Mouse (Mus musculus): ENCODE measurements around the gene Pex14. TPM values are rescaled to one million over a fixed set of nuclear protein-coding genes. Genes with fewer than 3 reads are reported as not detected.

Pex14 gene
- total RNA-seq, 2 experiments from 2014 or later: 36.5 to 41.7 TPM

DNA sequence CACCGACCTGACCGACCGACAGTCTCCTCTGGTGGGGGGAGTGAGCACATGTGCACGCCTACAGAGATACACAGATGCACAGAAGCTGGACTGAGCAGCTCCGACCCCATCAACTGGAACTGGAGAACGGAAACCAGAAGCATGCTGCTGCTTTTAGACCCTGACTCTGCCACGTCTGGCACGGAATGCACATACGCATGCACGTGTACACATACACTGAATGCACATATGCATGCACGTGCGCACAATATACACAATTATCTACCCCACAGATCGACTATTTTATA lies 38.3 kb downstream of the Pex14 start:
- no peak for DNase-seq (ENCODE audit: low spot score in 2 of 2)
- intact Hi-C loops (cut with DNase I): loop anchor here (5.0 kb wide), 1 partner anchor 319 kb away; no protein-coding TSS in a partner anchor

DNA sequence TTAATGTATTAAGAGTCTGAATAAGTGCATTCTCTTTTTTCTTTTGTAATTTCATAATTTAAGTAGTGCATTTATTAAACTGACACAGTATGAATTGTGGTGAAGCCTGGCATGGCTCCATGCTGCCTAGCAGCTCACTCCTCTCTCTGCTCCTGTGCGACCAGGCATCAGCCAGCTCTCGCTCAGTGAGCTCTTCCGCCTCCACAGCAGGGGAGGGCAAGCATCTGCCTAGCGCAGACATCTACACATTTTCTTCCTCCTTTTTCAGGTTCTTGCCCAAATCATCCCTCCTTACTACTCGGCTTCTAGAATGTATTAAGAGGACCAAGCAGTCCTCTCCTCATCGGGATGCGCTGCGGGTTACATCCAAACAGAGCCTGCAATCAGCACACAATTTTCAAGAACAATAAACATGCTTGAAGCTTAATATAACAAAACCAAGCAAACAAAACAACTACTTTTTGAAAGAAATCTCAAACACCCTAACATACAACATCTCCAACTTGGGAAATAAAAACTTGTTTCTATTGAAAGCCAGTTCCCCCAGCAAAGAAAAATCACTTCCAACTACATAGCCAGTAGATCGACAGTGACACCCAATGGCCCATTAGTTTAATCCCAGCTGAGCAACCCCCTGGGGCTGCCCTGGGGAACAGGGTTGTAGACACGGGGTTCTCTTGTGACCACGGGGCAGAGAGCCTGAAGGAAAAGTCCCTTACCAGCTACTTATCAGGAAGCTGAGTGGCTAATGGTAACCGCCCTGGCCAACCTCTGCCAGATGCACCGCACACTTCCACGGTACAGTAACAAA lies 38.9 kb downstream of the Pex14 start:
- intact Hi-C loops (cut with DNase I): loop anchor here (5.0 kb wide), 1 partner anchor 319 kb away; no protein-coding TSS in a partner anchor
- DNase-seq (ENCODE audit: low spot score in 2 of 2): no peak

DNA sequence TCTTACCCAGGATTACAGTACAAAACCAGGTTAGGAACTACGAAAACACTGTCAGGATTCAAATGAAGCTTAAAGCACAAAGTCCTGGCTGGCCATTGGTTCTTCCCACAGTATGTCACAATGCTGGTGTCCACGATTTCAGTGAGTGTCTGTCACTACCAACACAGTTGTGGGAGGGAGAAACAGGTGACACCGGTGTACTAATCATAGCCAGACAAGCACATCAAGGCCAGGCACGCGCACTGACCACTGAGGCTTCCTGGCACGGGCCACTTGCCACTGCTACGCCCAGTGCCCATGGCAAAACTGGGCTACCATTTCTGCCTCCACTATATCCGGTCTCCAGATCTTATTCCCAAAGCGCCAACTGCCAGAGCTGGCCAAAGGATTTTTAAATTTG lies 40.0 kb downstream of the Pex14 start:
- no peak for DNase-seq (ENCODE audit: low spot score in 2 of 2)
- intact Hi-C loops (cut with DNase I): loop anchor here (5.0 kb wide), 1 partner anchor 317 kb away; no protein-coding TSS in a partner anchor

DNA sequence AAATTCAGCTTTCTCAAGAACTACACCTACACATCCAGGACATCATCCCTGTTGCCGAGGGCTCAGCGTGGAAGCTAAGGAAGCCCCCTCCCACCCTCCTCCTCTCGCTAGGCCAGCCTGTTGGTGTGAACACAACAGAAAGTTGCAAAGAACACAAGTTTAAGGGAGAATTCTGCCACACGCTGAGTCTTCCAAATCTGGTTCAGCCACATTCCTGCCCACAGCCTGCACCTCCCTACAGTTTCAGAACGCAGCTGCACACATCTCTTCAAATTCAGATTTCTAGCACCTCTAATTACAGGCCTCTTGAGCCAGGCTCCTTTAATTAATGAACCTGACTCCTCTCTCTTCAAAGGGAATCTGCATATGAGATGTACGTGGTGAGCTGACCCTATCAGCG lies 41.4 kb downstream of the Pex14 start:
- intact Hi-C loops (cut with DNase I): no loop called here

DNA sequence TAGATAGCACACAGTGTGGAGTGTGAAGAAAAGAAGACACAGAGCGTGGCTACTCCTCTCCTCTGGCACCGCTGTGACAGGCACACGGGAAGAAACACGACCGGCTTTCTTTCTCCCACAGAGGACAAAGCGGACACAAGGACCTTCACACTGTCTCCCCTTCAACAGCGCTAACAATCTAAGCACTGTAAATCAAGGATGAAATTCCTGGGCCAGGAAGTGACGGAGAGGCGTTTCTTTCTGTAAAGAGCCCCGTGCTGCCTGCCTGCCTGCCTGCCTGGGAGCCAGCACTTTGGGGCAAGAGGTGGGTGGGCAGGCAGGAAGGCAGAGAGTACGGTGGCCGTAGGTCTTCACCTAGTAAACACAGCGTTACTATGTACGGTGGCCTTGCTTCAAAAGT lies 42.2 kb downstream of the Pex14 start:
- DNase-seq (ENCODE audit: low spot score in 2 of 2): no peak
- intact Hi-C loops (cut with DNase I): no loop called here

More for the DNA sequence above, 41.4 kb downstream of the Pex14 start:
- no peak for DNase-seq (ENCODE audit: low spot score in 2 of 2)

DNA sequence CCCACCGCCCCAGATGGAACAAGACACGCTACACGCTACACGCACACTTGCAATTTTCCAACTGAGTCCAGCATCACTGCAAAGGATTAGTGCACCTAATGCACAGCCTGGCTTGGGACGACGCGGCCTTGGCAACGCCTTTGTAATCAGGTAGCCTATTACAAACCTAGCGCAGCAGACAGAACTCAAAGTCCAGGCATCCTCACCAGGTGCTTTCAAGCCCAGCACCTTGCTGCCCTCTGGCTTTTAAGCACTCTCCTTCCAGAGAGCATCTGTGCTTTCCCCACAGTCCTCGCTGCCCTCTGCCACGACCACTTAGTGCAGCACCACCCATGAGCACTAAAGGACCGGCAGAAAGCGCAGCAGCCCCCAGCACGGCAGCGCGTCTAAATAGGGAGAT lies 42.7 kb downstream of the Pex14 start:
- intact Hi-C loops (cut with DNase I): no loop called here
- DNase-seq (ENCODE audit: low spot score in 2 of 2): no peak

DNA sequence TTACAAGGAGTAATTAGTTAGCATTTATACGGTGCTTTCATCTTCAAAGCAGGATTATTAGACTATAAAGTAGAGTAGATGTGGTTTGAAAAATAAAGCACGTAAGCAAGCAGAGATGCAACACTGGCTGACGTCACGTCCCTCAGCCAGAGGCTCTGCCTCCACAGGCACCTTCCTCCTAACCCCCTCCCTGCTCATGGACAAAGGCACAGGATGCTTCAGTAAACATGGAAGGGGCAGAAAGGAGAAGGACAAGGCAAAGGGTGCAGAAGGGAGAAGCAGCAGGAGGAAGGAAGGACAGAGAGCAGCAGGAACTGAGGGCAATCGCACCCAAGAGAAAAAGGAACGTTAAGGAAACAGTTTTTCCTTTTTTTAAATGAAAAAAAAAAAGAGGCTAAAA lies 43.8 kb downstream of the Pex14 start:
- intact Hi-C loops (cut with DNase I): no loop called here
- no peak for DNase-seq (ENCODE audit: low spot score in 2 of 2)

DNA sequence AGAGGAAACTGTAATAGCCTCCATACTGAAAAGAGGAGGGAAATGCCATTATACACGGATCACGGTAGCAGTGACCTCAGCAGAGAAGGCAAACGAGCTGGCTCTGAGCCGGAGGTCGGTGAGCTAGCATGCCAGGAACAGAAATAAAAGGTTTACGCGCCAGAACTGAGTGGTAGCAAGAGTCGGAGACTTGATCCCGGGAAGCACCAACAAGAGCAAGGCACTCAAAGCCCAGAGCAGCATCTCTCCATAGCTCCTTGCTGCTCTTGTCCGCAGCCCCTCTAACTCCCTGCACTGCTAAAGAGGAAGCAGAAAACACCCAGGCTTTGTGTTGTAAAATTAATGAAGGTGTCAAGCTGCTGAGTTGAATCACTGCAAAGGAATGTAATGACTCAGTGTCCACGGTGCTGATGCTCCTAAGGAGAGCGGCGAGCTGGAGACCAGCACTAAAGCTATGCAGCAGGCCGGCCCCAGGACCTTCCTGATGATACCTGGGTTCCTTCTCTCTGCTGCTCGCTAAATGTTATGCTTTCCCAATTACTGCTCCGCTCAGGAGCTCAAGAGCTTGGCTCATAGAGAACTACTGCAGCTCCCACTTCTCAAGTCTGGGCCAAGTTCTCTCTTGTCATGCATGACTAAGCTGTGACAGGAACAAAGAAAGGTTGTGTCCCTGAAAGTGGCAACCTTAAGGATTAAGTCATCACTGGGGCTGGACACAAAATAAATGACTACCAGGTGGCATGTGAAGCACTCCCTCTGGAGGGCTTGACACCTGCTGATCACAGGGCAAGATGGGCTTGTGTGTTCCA lies 50.1 kb downstream of the Pex14 start:
- no peak for DNase-seq (ENCODE audit: low spot score in 2 of 2)
- intact Hi-C loops (cut with DNase I): no loop called here

DNA sequence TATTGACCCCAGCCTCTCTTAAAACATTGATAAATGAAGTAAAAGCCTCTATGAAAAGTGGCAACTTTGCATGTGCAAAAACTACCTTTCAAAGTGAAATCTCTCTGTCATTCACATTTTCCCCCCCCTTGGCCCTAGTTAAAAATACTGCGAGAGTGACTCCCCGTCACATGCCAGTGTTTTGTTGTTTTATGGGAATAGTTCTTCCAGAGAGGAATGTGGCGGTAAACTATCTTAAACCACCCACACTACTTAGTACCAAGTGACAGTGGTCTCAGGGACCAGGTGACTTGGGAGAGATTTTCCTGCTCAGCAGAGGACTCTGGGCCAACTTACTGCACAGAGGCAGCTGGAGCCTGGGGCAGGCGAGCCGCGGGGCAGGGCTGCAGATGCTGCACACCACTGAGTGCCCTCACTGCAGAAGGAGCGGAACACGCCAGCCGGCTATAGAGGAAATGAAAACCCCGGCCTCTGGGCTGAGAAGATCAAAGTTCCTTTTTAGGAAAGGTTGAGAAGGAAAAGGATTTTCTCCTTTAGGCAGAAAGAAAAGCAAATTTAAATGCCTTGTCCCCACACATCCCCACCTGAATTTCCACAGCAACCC lies 50.9 kb downstream of the Pex14 start:
- intact Hi-C loops (cut with DNase I): no loop called here
- no peak for DNase-seq (ENCODE audit: low spot score in 2 of 2)

DNA sequence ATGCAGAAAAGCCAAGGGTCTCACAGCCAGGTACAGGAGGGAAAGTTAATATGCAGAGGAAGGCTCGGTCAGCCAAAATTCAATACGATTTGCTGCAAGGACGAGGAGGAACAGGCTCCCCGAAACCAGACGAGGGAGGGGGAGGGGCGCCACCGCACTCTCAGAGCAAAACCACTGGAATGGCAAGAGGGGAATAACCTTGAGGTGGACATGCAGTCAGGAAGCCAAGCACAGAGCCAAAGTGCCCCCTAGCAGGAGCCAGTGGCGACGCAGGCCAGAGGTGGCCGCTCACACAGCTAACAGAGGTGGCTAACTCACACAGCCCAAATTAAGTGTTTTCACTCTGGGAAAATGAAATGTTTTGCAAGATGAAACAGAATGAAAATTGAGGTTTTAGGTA lies 52.3 kb downstream of the Pex14 start:
- no peak for DNase-seq (ENCODE audit: low spot score in 2 of 2)
- intact Hi-C loops (cut with DNase I): no loop called here

DNA sequence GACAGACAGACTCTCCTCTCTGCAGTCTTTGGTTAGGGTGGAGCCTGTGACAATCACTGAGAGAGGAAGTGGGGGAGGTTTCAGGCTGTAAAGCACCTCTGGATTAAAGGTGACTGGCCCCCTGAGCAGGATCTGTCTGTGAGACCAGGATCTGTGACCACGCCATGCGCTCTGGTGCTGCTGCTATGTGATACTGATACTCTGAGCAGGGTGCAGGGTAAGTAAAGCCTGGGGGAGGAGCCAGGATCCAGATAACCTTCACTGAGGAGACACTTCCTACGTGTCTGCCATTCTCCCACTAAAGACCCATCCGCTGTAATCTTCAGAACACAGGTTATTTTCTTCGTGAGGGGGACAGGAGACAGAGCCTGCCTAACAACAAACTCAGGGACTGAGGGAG lies 53.8 kb downstream of the Pex14 start:
- no peak for DNase-seq (ENCODE audit: low spot score in 2 of 2)
- intact Hi-C loops (cut with DNase I): no loop called here

DNA sequence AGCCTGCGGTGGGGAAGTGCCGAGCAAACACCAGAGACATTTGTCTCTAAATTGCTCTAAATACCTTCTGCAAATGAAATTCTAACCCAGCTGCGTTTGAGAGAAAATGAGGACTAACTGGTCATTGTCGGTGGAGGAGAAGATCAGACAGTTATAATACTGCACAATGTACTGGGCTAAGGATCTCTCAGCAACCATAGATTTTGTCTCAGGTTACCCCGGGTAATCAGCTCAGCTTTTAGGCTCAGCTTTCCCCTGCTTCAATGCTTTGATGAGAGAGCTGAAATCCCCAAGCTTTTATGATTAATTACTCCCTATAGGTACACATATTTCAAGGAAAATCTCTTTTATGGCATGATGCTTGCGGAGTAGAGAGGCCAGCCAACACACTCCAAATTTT lies 59.4 kb downstream of the Pex14 start:
- intact Hi-C loops (cut with DNase I): no loop called here
- DNase-seq (ENCODE audit: low spot score in 2 of 2): no peak

DNA sequence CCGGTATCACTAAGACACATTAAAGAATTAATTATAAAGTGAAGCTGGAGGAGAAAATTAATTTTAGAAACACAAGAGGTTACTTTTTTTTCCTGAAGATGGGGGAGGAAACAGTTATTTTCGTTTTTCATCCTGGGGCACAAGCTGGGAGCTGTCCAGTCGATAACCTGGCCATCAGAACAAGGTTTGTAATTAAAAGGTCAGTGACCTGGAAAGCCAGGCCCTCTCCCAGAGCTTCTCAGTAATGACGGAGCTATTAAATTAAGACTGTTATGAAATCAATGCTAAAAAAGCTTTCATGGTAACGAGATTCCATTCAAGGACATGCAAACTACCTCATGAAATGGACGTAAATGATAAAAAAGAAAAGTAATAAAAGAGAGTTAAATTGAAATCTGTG lies 62.0 kb downstream of the Pex14 start:
- no peak for DNase-seq (ENCODE audit: low spot score in 2 of 2)
- intact Hi-C loops (cut with DNase I): no loop called here

DNA sequence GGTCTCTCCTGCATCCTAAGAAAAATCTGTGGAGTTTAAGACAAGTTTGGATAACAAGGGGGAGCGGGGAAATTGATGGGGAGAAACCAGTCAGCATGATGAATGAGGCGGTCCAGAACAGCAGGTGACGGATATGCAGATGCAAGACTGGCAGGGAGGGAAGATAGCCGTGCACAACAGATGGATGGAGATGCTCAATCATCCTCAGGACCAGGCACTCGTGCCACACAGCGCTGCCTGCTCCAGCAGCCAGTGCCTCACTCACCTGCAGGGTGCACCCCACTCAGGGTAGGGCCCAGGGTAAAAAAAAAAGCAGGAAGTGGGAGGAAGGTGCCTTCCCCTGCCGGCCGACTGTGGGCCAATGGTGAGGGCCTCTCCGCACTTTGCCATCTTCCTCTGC lies 63.1 kb downstream of the Pex14 start:
- intact Hi-C loops (cut with DNase I): no loop called here
- DNase-seq (ENCODE audit: low spot score in 2 of 2): no peak

DNA sequence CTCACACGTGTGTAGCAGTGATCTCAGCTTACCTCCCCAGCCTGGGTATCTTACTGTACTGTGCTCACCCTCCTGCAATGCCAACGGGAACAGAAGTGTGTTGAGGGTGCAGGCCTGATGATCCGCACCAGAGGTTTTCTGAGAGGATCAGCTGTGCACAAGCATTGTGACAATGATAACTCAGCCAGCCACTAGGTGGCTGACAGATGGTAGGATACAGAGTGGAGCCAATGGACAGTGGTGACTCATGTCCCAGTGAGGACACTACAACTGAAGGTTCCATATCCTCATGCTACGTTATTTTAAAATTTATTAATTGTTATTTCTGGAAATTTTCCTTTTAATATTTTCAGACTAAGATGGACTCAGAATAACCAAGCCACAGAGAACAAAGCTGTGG lies 68.2 kb downstream of the Pex14 start:
- DNase-seq (ENCODE audit: low spot score in 2 of 2): no peak
- intact Hi-C loops (cut with DNase I): no loop called here

DNA sequence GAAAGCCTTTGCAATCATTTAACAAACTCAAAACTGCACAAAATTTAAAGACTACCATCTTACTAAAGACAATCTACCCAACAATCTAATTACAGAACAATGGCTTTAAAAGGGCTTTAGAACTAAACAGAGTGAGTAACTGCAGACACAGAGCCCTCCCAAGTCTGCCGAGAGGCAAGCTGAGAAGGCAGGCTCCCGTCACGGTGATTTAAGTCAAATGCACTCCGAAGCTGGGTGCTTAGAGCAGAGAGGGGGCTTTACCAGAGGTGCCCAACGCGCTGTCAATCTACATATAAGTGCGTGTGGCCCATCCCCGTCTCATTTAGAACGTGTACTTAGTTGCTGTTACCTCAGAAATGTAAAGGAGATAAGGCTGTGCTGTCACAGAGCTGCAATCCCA lies 72.1 kb downstream of the Pex14 start:
- intact Hi-C loops (cut with DNase I): no loop called here
- DNase-seq (ENCODE audit: low spot score in 2 of 2): no peak

DNA sequence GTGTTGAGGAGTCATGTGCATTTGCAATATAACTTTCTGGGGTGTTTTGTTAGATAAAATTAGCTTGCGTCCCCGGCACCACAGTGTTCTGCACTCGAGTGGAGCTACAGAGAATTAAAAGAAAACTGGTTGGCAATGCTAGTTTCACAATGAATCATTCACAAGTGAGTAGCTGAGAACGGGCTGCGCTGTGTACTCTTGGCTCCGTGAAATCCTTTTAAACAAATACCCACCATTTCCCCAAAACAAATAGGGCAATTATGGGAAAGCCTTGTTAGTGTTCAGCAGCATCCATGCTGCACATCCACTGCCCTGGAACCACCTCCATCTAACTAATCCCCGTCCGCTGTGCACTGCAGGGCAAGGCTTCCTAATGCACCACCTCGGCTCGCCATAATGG lies 74.4 kb downstream of the Pex14 start:
- intact Hi-C loops (cut with DNase I): no loop called here
- DNase-seq (ENCODE audit: low spot score in 2 of 2): peak; percentile 29 to 34

DNA sequence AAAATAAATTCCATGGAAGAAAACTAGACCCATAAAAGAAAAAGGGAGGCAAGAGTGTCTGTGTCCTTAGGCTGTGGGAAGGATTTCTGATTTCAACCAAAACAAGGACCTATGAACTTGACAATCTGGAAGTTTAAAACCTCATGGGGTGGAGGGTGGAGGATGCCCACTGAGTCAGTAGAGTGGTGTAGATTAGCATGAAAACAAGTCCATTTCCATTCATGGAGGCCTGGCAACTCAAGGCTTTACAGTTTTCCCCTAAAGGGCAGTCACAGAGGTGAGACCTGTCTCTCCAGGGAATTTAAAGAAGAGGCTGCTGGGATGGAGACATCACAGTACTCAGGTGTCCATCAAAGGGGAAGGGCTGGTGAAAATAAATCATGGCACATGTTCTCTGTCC lies 78.7 kb downstream of the Pex14 start:
- intact Hi-C loops (cut with DNase I): no loop called here
- no peak for DNase-seq (ENCODE audit: low spot score in 2 of 2)

DNA sequence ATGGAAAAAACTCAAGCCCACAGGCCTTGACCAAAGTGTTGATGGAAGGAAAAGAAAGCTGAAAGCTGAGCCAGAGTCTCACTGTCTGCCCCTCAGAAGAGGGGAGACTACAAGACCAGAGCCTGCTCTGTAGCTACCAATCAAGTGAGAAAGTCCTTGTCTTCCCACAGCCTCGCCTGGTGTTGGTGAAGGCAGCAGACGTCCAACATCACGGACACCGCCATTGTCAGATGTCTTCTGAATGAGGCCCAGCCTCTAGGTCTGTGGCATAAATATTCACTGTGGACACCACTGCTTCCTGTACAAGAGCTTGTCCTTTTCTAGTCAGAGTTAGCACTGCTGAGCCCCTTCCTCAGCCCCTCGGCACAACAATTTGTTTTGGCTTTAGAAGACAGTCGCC lies 80.2 kb downstream of the Pex14 start:
- intact Hi-C loops (cut with DNase I): no loop called here
- no peak for DNase-seq (ENCODE audit: low spot score in 2 of 2)

DNA sequence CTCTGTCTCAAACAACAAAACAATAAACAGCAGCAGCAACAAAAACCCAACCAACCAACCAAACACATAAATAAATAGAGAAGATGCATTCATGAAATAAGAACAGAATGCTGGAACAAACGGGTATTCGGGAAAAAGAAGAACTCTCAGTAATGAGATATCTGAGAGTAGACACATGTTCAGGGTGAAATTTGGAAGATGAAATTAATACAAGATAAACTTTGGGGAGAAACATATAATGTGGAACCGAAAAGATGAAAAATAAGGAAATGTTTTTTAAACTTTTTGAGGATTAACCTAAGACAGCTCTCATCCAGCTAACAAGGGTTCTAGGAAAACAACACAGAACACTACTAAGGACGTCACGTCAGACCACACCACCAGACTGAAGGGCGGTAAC lies 92.9 kb downstream of the Pex14 start:
- intact Hi-C loops (cut with DNase I): no loop called here
- DNase-seq (ENCODE audit: low spot score in 2 of 2): no peak

DNA sequence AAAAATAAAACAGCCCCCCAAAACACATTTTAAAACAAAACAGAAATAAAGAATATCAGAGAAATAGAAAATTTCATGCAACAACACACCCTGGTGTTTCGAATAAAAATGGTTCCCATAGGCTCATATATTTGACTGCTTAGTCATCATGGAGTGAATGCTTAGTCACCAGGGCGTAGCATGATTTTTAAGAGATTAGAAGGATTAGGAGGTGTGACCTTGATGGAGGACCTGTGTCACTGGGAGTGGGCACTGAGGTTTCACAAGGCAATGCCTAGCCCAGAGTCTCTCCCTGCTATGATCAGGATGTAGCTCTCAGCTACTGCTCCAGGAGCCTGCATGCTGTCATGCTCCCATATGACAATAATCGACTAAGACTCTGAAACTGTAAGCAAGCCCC lies 93.6 kb downstream of the Pex14 start:
- intact Hi-C loops (cut with DNase I): no loop called here

More for the DNA sequence above, 93.6 kb downstream of the Pex14 start:
- DNase-seq (ENCODE audit: low spot score in 2 of 2): no peak

Data from left cerebral cortex, postnatal 14 days (tissue).